ENCODE assay signal across 9 mouse cellular contexts in the genomic region with DNA sequence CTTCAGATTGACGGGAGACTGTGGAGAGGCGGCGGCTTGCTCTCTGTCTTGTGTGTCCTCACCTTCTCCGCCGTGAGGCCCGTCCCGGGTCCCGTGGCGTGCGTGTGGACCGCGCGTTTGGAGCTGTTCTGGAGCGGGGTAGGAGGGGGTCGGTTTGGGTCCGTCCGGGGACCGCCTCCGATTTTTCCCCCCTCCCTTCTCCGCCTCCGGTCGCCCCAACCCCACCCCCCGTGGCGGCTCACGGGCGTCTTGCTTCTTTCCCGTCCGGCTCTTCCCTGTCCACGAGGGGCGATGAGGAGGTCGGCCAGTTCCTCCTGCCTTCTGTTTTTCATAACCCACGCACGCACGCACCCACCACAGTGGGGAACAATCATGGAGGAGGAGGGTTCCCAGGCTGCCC. TPM values are rescaled to one million over a fixed set of nuclear protein-coding genes. Genes with fewer than 3 reads are reported as not detected.
DNase-seq lines count a peak whose midpoint lies in the region; ATAC-seq and TF ChIP-seq lines count a peak whose summit lies in the region.
"Had no signal": no experiment of that assay in that cellular context is flagged by ENCODE, and none has a peak within 500 bp of the region (broad histone marks: within the 10 kb centered on the region; RNA-seq: fewer than 3 reads in every experiment).

No protein-coding gene starts in this region.

- H3K4me1 ChIP-seq in neural tube, embryonic 11.5 days (ENCODE audit: control insufficient read depth, insufficient read depth, low read length): peaks cover 4% of the 10 kb centered on the region; the same call in 1 of the 2 replicates
- peaks cover 15% of the 10 kb centered on the region for H3K4me1 ChIP-seq in hindbrain, embryonic 12.5 days
- H3K4me1 ChIP-seq in liver, postnatal 0 days (ENCODE audit: insufficient read depth): no peaks in the 10 kb centered on the region

- H3K27me3 ChIP-seq in neural tube, embryonic 11.5 days (ENCODE audit: control insufficient read depth, insufficient read depth, low read length): no peaks in the 10 kb centered on the region
- H3K27me3 ChIP-seq in hindbrain, embryonic 12.5 days: no peaks in the 10 kb centered on the region
- no peaks in the 10 kb centered on the region for H3K27me3 ChIP-seq in liver, postnatal 0 days (ENCODE audit: insufficient read depth, low read length)

- no peaks in the 10 kb centered on the region for H3K36me3 ChIP-seq in neural tube, embryonic 11.5 days (ENCODE audit: control insufficient read depth, insufficient read depth, low read length)
- H3K36me3 ChIP-seq in hindbrain, embryonic 12.5 days: no peaks in the 10 kb centered on the region
- no peaks in the 10 kb centered on the region for H3K36me3 ChIP-seq in liver, postnatal 0 days (replicated peaks; ENCODE audit: insufficient read depth, low read length)

- ATAC-seq in neural tube, embryonic 11.5 days (ENCODE audit: insufficient read depth, low FRiP score, low TSS enrichment): no peak
- ATAC-seq in hindbrain, embryonic 12.5 days (ENCODE audit: low FRiP score): no peak
- no peak for ATAC-seq in liver, postnatal 0 days

- no peaks in the 10 kb centered on the region for H3K9me3 ChIP-seq in neural tube, embryonic 11.5 days (ENCODE audit: control insufficient read depth, low read length)
- no peaks in the 10 kb centered on the region for H3K9me3 ChIP-seq in hindbrain, embryonic 12.5 days (replicated peaks)
- no peaks in the 10 kb centered on the region for H3K9me3 ChIP-seq in liver, postnatal 0 days (ENCODE audit: low read length)

- no peak for DNase-seq in neural tube, embryonic 11.5 days (ENCODE audit: low spot score)
- DNase-seq in neural tube, embryonic 10.5 days (ENCODE audit: extremely low spot score, low spot score): no peak
- no peak for DNase-seq in liver, postnatal 0 days
- DNase-seq in T-cell, adult 2 months (ENCODE audit: low spot score): no peak
- no peak for DNase-seq in right cerebral cortex, postnatal 36 days (ENCODE audit: low spot score in 2 of 2)
- no peak for DNase-seq in ovary, adult 18-20 months (ENCODE audit: low spot score)
- DNase-seq: cerebellum, adult 8-10 months; lung, adult 18-20 months had no signal

- 33% methylated on average over 34 of the region's 34 CpGs for WGBS in neural tube, embryonic 11.5 days
- 31% methylated on average over 34 of the region's 34 CpGs for WGBS in hindbrain, embryonic 12.5 days
- WGBS in liver, postnatal 0 days (ENCODE audit: insufficient replicate concordance): 48% methylated on average over 33 of the region's 34 CpGs

- H3K4me2 ChIP-seq in neural tube, embryonic 11.5 days (ENCODE audit: low read depth): peak overlapping the region; percentile 22
- H3K4me2 ChIP-seq in hindbrain, embryonic 12.5 days (replicated peaks): peak overlapping the region; percentile 44
- H3K4me2 ChIP-seq in liver, postnatal 0 days (ENCODE audit: low read depth, low read length): peak overlapping the region; percentile 47

- no peak overlapping the region for H3K27ac ChIP-seq in neural tube, embryonic 11.5 days (ENCODE audit: low read depth, low read length)
- H3K27ac ChIP-seq in hindbrain, embryonic 12.5 days: no peak overlapping the region
- H3K27ac ChIP-seq in liver, postnatal 0 days (ENCODE audit: low read depth): no peak overlapping the region

- peak overlapping the region; percentile 36 for H3K9ac ChIP-seq in neural tube, embryonic 11.5 days (ENCODE audit: low read length)
- no peak overlapping the region for H3K9ac ChIP-seq in hindbrain, embryonic 12.5 days
- H3K9ac ChIP-seq in liver, postnatal 0 days (replicated peaks): no peak overlapping the region

- no peak for TF ChIP-seq EP300 in liver, postnatal 0 days (IDR thresholded peaks at IDR 0.05; ENCODE audit: low read depth)

- TF ChIP-seq CTCF in liver, postnatal 0 days (IDR thresholded peaks at IDR 0.05; ENCODE audit: low read depth): no peak

- H3K4me3 ChIP-seq in neural tube, embryonic 11.5 days (ENCODE audit: low read depth, low read length): 0 out of 2 replicates have a peak overlapping the region, but pooled peaks have one; percentile 12
- H3K4me3 ChIP-seq in hindbrain, embryonic 12.5 days: peak overlapping the region; percentile 18
- no peak overlapping the region for H3K4me3 ChIP-seq in liver, postnatal 0 days (ENCODE audit: low read depth, low read length)

RNA-seq across cellular contexts. Expression of a gene that starts 4.6 kb away (rescaled TPM):
- 212 and 222 TPM in 2 replicates for polyA plus RNA-seq in neural tube, embryonic 11.5 days (2014; fragmentation: Nextera tagmentation; extraction: Ambion mirVana)
- 164 and 179 TPM in 2 replicates for polyA plus RNA-seq in hindbrain, embryonic 12.5 days (2016; fragmentation: Nextera tagmentation; extraction: Ambion mirVana)
- 64.4 and 67.4 TPM in 2 replicates for polyA plus RNA-seq in liver, postnatal 0 days (2015; fragmentation: Nextera tagmentation; extraction: Ambion mirVana)

RNA-seq across cellular contexts. Expression of a gene that starts 32.1 kb away (rescaled TPM):
- polyA plus RNA-seq in neural tube, embryonic 11.5 days (2014; fragmentation: Nextera tagmentation; extraction: Ambion mirVana): 9.9 and 10.9 TPM in 2 replicates
- 8.9 and 10.2 TPM in 2 replicates for polyA plus RNA-seq in hindbrain, embryonic 12.5 days (2016; fragmentation: Nextera tagmentation; extraction: Ambion mirVana)
- 15.5 and 17.4 TPM in 2 replicates for polyA plus RNA-seq in liver, postnatal 0 days (2015; fragmentation: Nextera tagmentation; extraction: Ambion mirVana)

RNA-seq across cellular contexts. Expression of a gene that starts 32.6 kb away (rescaled TPM):
- 0.40 TPM in 1 of 2 replicates, not detected in the other for polyA plus RNA-seq in neural tube, embryonic 11.5 days (2014; fragmentation: Nextera tagmentation; extraction: Ambion mirVana)
- polyA plus RNA-seq in hindbrain, embryonic 12.5 days (2016; fragmentation: Nextera tagmentation; extraction: Ambion mirVana): 0.18 and 0.39 TPM in 2 replicates
- polyA plus RNA-seq in liver, postnatal 0 days (2015; fragmentation: Nextera tagmentation; extraction: Ambion mirVana): 0.06 TPM in 1 of 2 replicates, not detected in the other
